In the genomic region with DNA sequence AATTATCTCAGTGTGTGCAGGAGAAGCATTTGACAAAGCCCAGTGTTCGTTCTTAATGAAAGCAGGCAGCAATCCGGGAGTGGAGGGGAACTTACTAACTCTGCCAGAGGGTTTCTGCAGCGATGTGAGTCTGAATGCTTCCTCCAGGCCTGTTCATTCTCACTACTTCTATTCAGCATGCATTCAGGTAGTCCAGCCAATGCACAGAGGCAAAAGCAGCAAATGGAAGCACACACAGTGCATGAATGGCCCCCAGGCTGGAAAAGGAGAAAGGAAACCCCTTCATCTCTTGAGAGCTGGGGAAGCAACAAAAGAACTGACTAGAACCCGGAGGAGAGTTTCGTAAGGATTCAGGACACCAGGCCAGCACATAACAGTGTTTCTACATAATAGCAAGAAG, we compare ENCODE assay signal across 19 mouse cellular contexts.
"Had no signal": no experiment of that assay in that cellular context is flagged by ENCODE, and none has a peak within 500 bp of the region (broad histone marks: within the 10 kb centered on the region; RNA-seq: fewer than 3 reads in every experiment).

No protein-coding gene starts in this region.

- ATAC-seq: liver, embryonic 12.5 days; midbrain, embryonic 13.5 days had no signal

- H3K4me2 ChIP-seq: kidney, embryonic 15.5 days; limb, embryonic 13.5 days; liver, embryonic 12.5 days; liver, embryonic 15.5 days; lung, embryonic 15.5 days; midbrain, embryonic 13.5 days; stomach, embryonic 15.5 days had no signal

- H3K4me3 ChIP-seq: kidney, embryonic 15.5 days; limb, embryonic 10.5 days; limb, embryonic 13.5 days; liver, embryonic 12.5 days; liver, embryonic 15.5 days; lung, embryonic 15.5 days; megakaryocyte, embryonic 14.5 days; midbrain, embryonic 10.5 days; midbrain, embryonic 13.5 days; stomach, embryonic 15.5 days had no signal

- H3K9me3 ChIP-seq: kidney, embryonic 15.5 days; limb, embryonic 10.5 days; limb, embryonic 13.5 days; liver, embryonic 12.5 days; liver, embryonic 15.5 days; lung, embryonic 15.5 days; megakaryocyte, embryonic 14.5 days; midbrain, embryonic 10.5 days; midbrain, embryonic 13.5 days; stomach, embryonic 15.5 days had no signal

- H3K36me3 ChIP-seq: kidney, embryonic 15.5 days; limb, embryonic 10.5 days; limb, embryonic 13.5 days; liver, embryonic 12.5 days; liver, embryonic 15.5 days; lung, embryonic 15.5 days; midbrain, embryonic 10.5 days; midbrain, embryonic 13.5 days; stomach, embryonic 15.5 days had no signal

- H3K4me1 ChIP-seq: kidney, embryonic 15.5 days; limb, embryonic 13.5 days; liver, embryonic 15.5 days; lung, embryonic 15.5 days; stomach, embryonic 15.5 days had no signal

- H3K27ac ChIP-seq: kidney, embryonic 15.5 days; limb, embryonic 10.5 days; limb, embryonic 13.5 days; liver, embryonic 12.5 days; liver, embryonic 15.5 days; lung, embryonic 15.5 days; midbrain, embryonic 10.5 days; midbrain, embryonic 13.5 days; stomach, embryonic 15.5 days had no signal

- H3K9ac ChIP-seq: kidney, embryonic 15.5 days; limb, embryonic 13.5 days; liver, embryonic 12.5 days; liver, embryonic 15.5 days; lung, embryonic 15.5 days; midbrain, embryonic 13.5 days; stomach, embryonic 15.5 days had no signal

- DNase-seq: kidney, postnatal 10 days; kidney, postnatal 36 days; liver; lung, adult 18-20 months; lung, postnatal 10 days; lung, postnatal 36 days; right cerebral cortex, postnatal 14 days; spleen, adult 18-20 months; thymus, postnatal 25 days had no signal

- H3K27me3 ChIP-seq: kidney, embryonic 15.5 days; limb, embryonic 13.5 days; liver, embryonic 12.5 days; liver, embryonic 15.5 days; lung, embryonic 15.5 days; megakaryocyte, embryonic 14.5 days; midbrain, embryonic 13.5 days; stomach, embryonic 15.5 days had no signal
